Mouse (Mus musculus): ENCODE data around the gene Lmo7. TPM values are rescaled to one million over a fixed set of nuclear protein-coding genes. Genes with fewer than 3 reads are reported as not detected.

Gene Lmo7
- total RNA-seq, 2 experiments from 2014 or later = 81.4 to 118 TPM

GRCm38 (mm10) chr14:101822390-101822789, 92.6 kb downstream of the Lmo7 start:
- intact Hi-C loops (cut with DNase I) = no loop called here
- no peak for DNase-seq (ENCODE audit: low spot score in 2 of 2)

GRCm38 (mm10) chr14:101822871-101823270, 93.1 kb downstream of the Lmo7 start:
- intact Hi-C loops (cut with DNase I) = no loop called here
- DNase-seq (ENCODE audit: low spot score in 2 of 2) = no peak

- intact Hi-C loops (cut with DNase I) = no loop called here
- no peak for DNase-seq (ENCODE audit: low spot score in 2 of 2)
Measured at GRCm38 (mm10) chr14:101829676-101830075, 99.9 kb downstream of the Lmo7 start.

- intact Hi-C loops (cut with DNase I) = no loop called here
- no peak for DNase-seq (ENCODE audit: low spot score in 2 of 2)
Measured at GRCm38 (mm10) chr14:101830116-101830515, 100.4 kb downstream of the Lmo7 start.

- DNase-seq (ENCODE audit: low spot score in 2 of 2) = no peak
- intact Hi-C loops (cut with DNase I) = no loop called here
Measured at GRCm38 (mm10) chr14:101834109-101834508, 104.4 kb downstream of the Lmo7 start.

- no peak for DNase-seq (ENCODE audit: low spot score in 2 of 2)
- intact Hi-C loops (cut with DNase I) = no loop called here
Measured at GRCm38 (mm10) chr14:101836401-101836800, 106.6 kb downstream of the Lmo7 start.

GRCm38 (mm10) chr14:101837176-101837575, 107.4 kb downstream of the Lmo7 start:
- intact Hi-C loops (cut with DNase I) = no loop called here
- no peak for DNase-seq (ENCODE audit: low spot score in 2 of 2)

- intact Hi-C loops (cut with DNase I) = no loop called here
- DNase-seq (ENCODE audit: low spot score in 2 of 2) = peak; percentile 32 to 50
Measured at GRCm38 (mm10) chr14:101838231-101838839, 108.6 kb downstream of the Lmo7 start.

GRCm38 (mm10) chr14:101839771-101840731, 110.3 kb downstream of the Lmo7 start:
- DNase-seq (ENCODE audit: low spot score in 2 of 2) = peak; percentile 68 to 78
- intact Hi-C loops (cut with DNase I) = loop anchor here (1.0 to 10.0 kb wide), 3 partner anchors 27 to 95 kb away; no protein-coding TSS in a partner anchor

- intact Hi-C loops (cut with DNase I) = loop anchor here (5.0 to 10.0 kb wide), 2 partner anchors 41 to 94 kb away; no protein-coding TSS in a partner anchor
- no peak for DNase-seq (ENCODE audit: low spot score in 2 of 2)
Measured at GRCm38 (mm10) chr14:101841271-101841670, 111.5 kb downstream of the Lmo7 start.

GRCm38 (mm10) chr14:101842521-101842920, 112.8 kb downstream of the Lmo7 start:
- intact Hi-C loops (cut with DNase I) = loop anchor here (5.0 to 10.0 kb wide), 2 partner anchors 40 to 92 kb away; no protein-coding TSS in a partner anchor
- DNase-seq (ENCODE audit: low spot score in 2 of 2) = peak in 1 of 2 experiments; percentile 27

- intact Hi-C loops (cut with DNase I) = loop anchor here (5.0 to 10.0 kb wide), 2 partner anchors 39 to 91 kb away; no protein-coding TSS in a partner anchor
Measured at GRCm38 (mm10) chr14:101843443-101843842, 113.7 kb downstream of the Lmo7 start.

GRCm38 (mm10) chr14:101844467-101844866, 114.7 kb downstream of the Lmo7 start:
- no peak for DNase-seq (ENCODE audit: low spot score in 2 of 2)
- intact Hi-C loops (cut with DNase I) = loop anchor here (5.0 to 10.0 kb wide), 2 partner anchors 38 to 90 kb away; no protein-coding TSS in a partner anchor

More at GRCm38 (mm10) chr14:101843443-101843842, 113.7 kb downstream of the Lmo7 start:
- DNase-seq (ENCODE audit: low spot score in 2 of 2) = peak; percentile 74

- intact Hi-C loops (cut with DNase I) = loop anchor here (10.0 kb wide), 1 partner anchor 89 kb away; no protein-coding TSS in a partner anchor
- DNase-seq (ENCODE audit: low spot score in 2 of 2) = no peak
Measured at GRCm38 (mm10) chr14:101846097-101846882, 116.5 kb downstream of the Lmo7 start.

GRCm38 (mm10) chr14:101847520-101847919, 117.8 kb downstream of the Lmo7 start:
- intact Hi-C loops (cut with DNase I) = loop anchor here (10.0 kb wide), 1 partner anchor 87 kb away; no protein-coding TSS in a partner anchor
- DNase-seq (ENCODE audit: low spot score in 2 of 2) = no peak

- DNase-seq (ENCODE audit: low spot score in 2 of 2) = no peak
Measured at GRCm38 (mm10) chr14:101852584-101853195, 122.9 kb downstream of the Lmo7 start.

GRCm38 (mm10) chr14:101853207-101853606, 123.5 kb downstream of the Lmo7 start:
- no peak for DNase-seq (ENCODE audit: low spot score in 2 of 2)
- intact Hi-C loops (cut with DNase I) = no loop called here

More at GRCm38 (mm10) chr14:101852584-101853195, 122.9 kb downstream of the Lmo7 start:
- intact Hi-C loops (cut with DNase I) = no loop called here

GRCm38 (mm10) chr14:101853722-101854121, 124.0 kb downstream of the Lmo7 start:
- no peak for DNase-seq (ENCODE audit: low spot score in 2 of 2)
- intact Hi-C loops (cut with DNase I) = no loop called here

- intact Hi-C loops (cut with DNase I) = no loop called here
- DNase-seq (ENCODE audit: low spot score in 2 of 2) = no peak
Measured at GRCm38 (mm10) chr14:101854226-101854625, 124.5 kb downstream of the Lmo7 start.

Data from left cerebral cortex, postnatal 36 days (tissue).